Mouse (Mus musculus) bone marrow macrophage, adult 2 months (primary cell): ENCODE data around the gene Iscu.

ENCODE experiments used
- CTCF ChIP-seq: IDR thresholded peaks from 2 replicates; pipeline ENCODE4 v1.5.1; 2012; ENCODE audit warnings: low read depth, mild to moderate bottlenecking, low read length, moderate library complexity
- POLR2A ChIP-seq: IDR thresholded peaks from 2 replicates; pipeline ENCODE4 v1.6.1; 2012; ENCODE audit warnings: mild to moderate bottlenecking, low read depth, low read length, borderline replicate concordance

GRCm38 (mm10) chr5:113736113-113736502, 36.4 kb upstream of the Iscu start:
- TF ChIP-seq CTCF (no peak), POLR2A (no peak)
